Mouse (Mus musculus): ENCODE measurements at regions not wholly inside any gene's neighbourhood (a gene's known extent, or its start where the extent isn't known, plus 50 kb on each side); places are given as distances from the start of the nearest gene placed in this dataset.

DNA sequence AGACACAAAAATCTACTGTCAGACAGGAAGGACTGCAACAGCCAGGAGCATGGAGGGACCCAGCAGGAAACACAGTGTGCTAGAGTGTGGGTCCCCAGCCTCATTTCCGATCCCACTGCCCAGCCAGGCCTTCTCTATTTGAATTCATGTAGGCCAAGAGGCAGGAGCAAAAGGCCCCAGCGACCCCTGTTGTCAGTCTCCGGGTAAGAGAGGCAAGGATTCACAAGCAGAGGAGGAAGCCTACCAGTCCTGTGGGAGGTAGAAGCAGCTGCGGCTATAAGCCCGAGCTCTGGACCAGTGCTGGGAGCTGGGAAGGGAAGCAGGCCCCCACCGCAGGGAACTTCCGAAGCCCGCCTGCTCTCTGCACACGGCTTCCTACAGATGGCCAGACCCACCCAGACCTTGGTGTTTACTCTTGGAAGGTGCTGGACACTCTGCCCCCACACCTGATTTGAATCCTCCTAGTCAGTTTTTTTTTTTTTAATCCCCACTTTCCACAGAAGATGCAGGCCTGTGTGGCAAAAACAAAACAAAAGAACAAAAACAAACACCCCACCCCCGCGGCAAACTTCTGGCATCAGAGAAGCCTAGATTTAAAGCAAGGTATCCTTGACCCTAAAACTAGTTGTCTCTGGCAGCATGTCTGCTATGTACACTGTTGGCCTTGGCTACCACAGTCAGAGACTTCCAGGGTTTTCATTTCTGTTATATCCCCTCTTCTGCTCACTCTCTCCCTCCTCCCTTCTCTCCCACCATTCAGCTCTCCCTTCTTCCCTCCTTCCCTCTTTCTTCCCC, 420.6 kb upstream of the Trpc7 start:
- Histone ChIP-seq H3K4me1 (peaks cover 25% of the 10 kb centered on the region), H3K4me2 (no peak overlapping the region), H3K4me3 (replicated peaks) (no peak overlapping the region), H3K27me3 (replicated peaks) (no peaks in the 10 kb centered on the region), H3K36me3 (no peaks in the 10 kb centered on the region), H3K9me3 (replicated peaks) (no peaks in the 10 kb centered on the region), H3K27ac (replicated peaks) (no peak overlapping the region), H3K9ac (replicated peaks) (no peak overlapping the region)
- 33% methylated on average over 11 of the region's 11 CpGs for WGBS
- no peak for ATAC-seq (ENCODE audit: low FRiP score)

DNA sequence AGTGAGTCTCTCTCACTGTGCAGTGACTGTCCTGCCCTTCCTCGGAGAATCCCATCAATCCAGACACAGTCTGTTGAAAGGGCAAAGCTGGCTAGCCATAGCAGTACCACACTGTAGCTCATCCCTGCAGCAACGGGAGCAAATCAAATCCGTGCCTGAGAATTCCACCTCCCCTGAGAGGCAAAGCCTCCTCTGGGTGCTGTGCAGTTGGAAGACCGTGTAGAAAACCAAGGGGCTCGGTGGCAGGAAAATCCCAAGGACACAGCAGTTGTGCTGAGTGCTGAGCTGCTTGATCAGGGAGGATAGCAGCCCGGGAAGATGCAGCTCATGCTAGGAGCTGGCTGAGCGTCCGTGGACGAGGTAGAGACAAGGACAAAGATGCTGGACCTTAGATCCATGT, 418.7 kb upstream of the Trpc7 start:
- Histone ChIP-seq H3K27me3 (replicated peaks) (no peaks in the 10 kb centered on the region), H3K4me1 (peaks cover 23% of the 10 kb centered on the region), H3K4me2 (no peak overlapping the region), H3K9me3 (replicated peaks) (no peaks in the 10 kb centered on the region), H3K4me3 (replicated peaks) (no peak overlapping the region), H3K36me3 (no peaks in the 10 kb centered on the region), H3K9ac (replicated peaks) (no peak overlapping the region; the same call in 1 of the 2 replicates), H3K27ac (replicated peaks) (peak overlapping the region; percentile 30; the same call in 1 of the 2 replicates)
- WGBS, result 46% methylated on average over 9 of the region's 9 CpGs
- no peak for ATAC-seq (ENCODE audit: low FRiP score)

GRCm38 (mm10) chr13:57313731-57314130, 417.9 kb upstream of the Trpc7 start:
- Histone ChIP-seq H3K4me1 (peaks cover 15% of the 10 kb centered on the region; the same call in 1 of the 2 replicates), H3K27me3 (replicated peaks) (no peaks in the 10 kb centered on the region), H3K4me2 (no peak overlapping the region), H3K9me3 (replicated peaks) (no peaks in the 10 kb centered on the region), H3K27ac (replicated peaks) (no peak overlapping the region), H3K9ac (replicated peaks) (no peak overlapping the region), H3K36me3 (no peaks in the 10 kb centered on the region), H3K4me3 (replicated peaks) (no peak overlapping the region)
- 69% methylated on average over 2 of the region's 2 CpGs for WGBS
- no peak for ATAC-seq (ENCODE audit: low FRiP score)

GRCm38 (mm10) chr13:57311235-57311634, 415.4 kb upstream of the Trpc7 start:
- Histone ChIP-seq H3K27ac (replicated peaks) (no peak overlapping the region), H3K27me3 (replicated peaks) (no peaks in the 10 kb centered on the region), H3K9ac (replicated peaks) (no peak overlapping the region), H3K9me3 (replicated peaks) (no peaks in the 10 kb centered on the region), H3K4me1 (peaks cover 23% of the 10 kb centered on the region; the same call in 1 of the 2 replicates), H3K4me2 (no peak overlapping the region), H3K36me3 (no peaks in the 10 kb centered on the region), H3K4me3 (replicated peaks) (no peak overlapping the region)
- 67% methylated on average over 2 of the region's 2 CpGs for whole genome bisulfite sequencing
- ATAC-seq (ENCODE audit: low FRiP score), result no peak

- no peaks in the 10 kb centered on the region for H3K9me3 ChIP-seq (replicated peaks)
- ATAC-seq (ENCODE audit: low FRiP score), result no peak
Measured at GRCm38 (mm10) chr13:57309618-57310017, 413.8 kb upstream of the Trpc7 start.

DNA sequence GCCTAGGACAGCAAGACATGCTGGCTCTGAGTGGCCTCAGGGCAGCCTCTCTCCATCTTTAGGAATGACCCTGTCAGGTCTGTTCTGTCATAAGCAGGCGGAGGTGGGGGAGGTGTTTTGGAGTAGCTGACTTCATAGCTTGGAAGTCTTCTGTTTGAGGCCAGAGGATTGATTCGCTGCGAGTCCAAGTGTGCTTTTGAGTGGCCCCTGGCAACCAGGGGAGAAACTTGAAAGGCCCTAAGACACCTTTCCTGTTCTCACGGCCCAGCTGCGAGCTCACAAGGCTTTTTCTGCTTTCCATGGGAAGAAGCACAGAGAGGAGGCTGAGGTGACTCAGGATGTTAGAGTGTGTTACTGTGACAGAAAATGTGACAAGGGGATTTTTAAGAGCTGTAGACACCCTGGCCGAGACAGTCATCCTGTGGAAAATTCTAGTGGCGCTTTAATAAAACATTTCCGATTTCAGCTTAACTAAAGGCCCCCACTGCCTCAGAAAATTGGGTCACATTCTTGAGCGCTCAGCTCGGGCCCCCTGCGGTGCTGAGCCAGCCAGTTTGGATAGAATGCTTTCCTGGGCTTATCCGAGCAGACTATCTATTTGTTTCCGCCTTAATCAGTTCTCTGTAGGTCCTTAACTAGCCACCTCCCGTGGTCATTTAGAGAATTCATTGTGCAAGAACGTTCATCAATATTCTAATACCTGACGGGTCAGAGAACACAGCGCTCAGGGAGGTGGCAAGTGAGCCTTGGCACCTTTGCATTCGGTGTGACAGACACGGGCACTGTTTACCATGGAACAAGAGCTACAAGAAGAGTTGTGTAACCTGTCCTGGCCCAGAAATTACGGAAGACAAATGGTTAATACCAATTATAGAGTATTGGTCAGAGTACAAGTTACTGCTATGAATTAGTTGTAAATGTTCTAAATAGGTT, 412.4 kb upstream of the Trpc7 start:
- H3K36me3 ChIP-seq, result no peaks in the 10 kb centered on the region
- H3K4me2 ChIP-seq, result no peak overlapping the region
- H3K27me3 ChIP-seq (replicated peaks), result no peaks in the 10 kb centered on the region
- no peak for ATAC-seq (ENCODE audit: low FRiP score)
- H3K9me3 ChIP-seq (replicated peaks), result no peaks in the 10 kb centered on the region
- 0 out of 2 replicates have a peak overlapping the region, but pooled peaks have one; percentile 28 for H3K27ac ChIP-seq (replicated peaks)
- no peak overlapping the region for H3K4me3 ChIP-seq (replicated peaks)
- 31% methylated on average over 20 of the region's 20 CpGs for WGBS
- no peak overlapping the region; the same call in 1 of the 2 replicates for H3K9ac ChIP-seq (replicated peaks)
- H3K4me1 ChIP-seq, result peaks cover 10% of the 10 kb centered on the region; the same call in 1 of the 2 replicates

More at GRCm38 (mm10) chr13:57309618-57310017, 413.8 kb upstream of the Trpc7 start:
- Histone ChIP-seq H3K4me1 (peaks cover 15% of the 10 kb centered on the region; the same call in 1 of the 2 replicates), H3K4me3 (replicated peaks) (no peak overlapping the region), H3K4me2 (no peak overlapping the region), H3K27ac (replicated peaks) (no peak overlapping the region), H3K36me3 (no peaks in the 10 kb centered on the region), H3K27me3 (replicated peaks) (no peaks in the 10 kb centered on the region), H3K9ac (replicated peaks) (no peak overlapping the region)
- WGBS, result 91% methylated on average over 4 of the region's 4 CpGs

DNA sequence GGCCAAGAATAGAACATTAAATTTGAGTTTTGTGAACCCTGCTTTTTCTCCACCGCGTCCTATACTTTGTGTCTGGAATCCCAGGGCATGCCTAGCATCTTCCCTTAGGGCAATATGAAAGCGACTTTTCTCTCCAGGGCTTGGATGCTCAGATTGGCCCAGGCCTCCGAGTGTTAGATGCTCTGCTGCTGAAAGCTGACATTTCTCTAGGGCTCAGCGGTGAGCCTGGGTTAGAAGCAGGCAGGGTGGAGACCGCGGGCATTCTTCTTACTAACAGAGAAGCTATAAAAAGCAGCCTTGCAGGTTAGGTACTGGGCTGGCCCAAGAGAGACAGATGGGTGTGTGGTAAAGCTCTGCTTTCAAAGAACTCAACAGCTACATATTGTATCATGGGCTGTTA, 409.8 kb upstream of the Trpc7 start:
- no peaks in the 10 kb centered on the region for H3K27me3 ChIP-seq (replicated peaks)

GRCm38 (mm10) chr13:57303805-57304204, 408.0 kb upstream of the Trpc7 start:
- H3K27ac ChIP-seq (replicated peaks), result no peak overlapping the region
- WGBS, result 74% methylated on average over 2 of the region's 2 CpGs
- no peaks in the 10 kb centered on the region for H3K27me3 ChIP-seq (replicated peaks)
- peaks cover 10% of the 10 kb centered on the region; the same call in 1 of the 2 replicates for H3K4me1 ChIP-seq
- no peaks in the 10 kb centered on the region for H3K36me3 ChIP-seq
- H3K9ac ChIP-seq (replicated peaks), result no peak overlapping the region
- no peak for ATAC-seq (ENCODE audit: low FRiP score)
- H3K9me3 ChIP-seq (replicated peaks), result no peaks in the 10 kb centered on the region
- H3K4me2 ChIP-seq, result no peak overlapping the region
- H3K4me3 ChIP-seq (replicated peaks), result no peak overlapping the region

More for the DNA sequence above, 409.8 kb upstream of the Trpc7 start:
- Histone ChIP-seq H3K27ac (replicated peaks) (no peak overlapping the region), H3K36me3 (no peaks in the 10 kb centered on the region), H3K4me1 (peaks cover 10% of the 10 kb centered on the region; the same call in 1 of the 2 replicates), H3K9me3 (replicated peaks) (no peaks in the 10 kb centered on the region), H3K9ac (replicated peaks) (no peak overlapping the region), H3K4me2 (no peak overlapping the region), H3K4me3 (replicated peaks) (no peak overlapping the region)
- no peak for ATAC-seq (ENCODE audit: low FRiP score)
- WGBS, result 88% methylated on average over 7 of the region's 7 CpGs

DNA sequence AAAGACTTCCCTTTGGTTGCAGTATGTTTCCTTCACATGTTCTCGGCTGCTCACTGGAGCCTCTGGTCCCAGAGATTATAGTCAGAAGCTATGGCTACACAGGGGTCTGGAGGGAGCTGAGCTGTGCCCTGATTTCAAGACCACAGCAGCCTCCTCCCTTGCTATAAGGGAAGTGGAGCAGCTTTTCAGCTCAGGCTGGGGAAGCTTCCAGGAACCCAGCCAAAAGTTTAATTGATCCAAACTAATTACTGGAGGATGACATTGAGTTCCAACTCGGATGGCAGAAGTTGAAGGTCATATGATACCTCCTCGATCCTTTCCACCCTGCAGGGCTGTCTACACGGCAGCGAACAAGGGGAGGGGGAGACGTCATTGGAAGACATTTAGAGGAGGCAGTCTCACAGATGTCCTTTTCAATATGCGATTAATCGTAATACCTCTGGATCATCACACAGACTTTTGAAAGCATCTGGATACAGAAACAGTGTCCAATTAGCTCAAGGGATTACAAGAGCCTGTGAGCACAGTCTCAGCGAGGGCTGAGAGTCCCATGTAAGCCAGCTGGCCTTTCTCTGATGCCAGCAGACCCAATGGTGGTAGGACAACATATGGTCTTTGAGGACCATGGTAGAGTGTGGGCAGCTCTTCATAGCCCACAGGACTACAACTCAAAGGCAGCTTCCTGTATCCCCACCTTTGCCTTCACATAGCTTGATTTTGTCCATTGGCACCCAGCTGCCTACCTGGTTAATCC, 396.1 kb upstream of the Trpc7 start:
- no peak for ATAC-seq (ENCODE audit: low FRiP score)
- Histone ChIP-seq H3K4me2 (no peak overlapping the region), H3K9me3 (replicated peaks) (no peaks in the 10 kb centered on the region), H3K27me3 (replicated peaks) (no peaks in the 10 kb centered on the region), H3K27ac (replicated peaks) (no peak overlapping the region), H3K4me1 (no peaks in the 10 kb centered on the region), H3K4me3 (replicated peaks) (no peak overlapping the region), H3K36me3 (no peaks in the 10 kb centered on the region), H3K9ac (replicated peaks) (no peak overlapping the region)
- WGBS, result 65% methylated on average over 9 of the region's 9 CpGs

DNA sequence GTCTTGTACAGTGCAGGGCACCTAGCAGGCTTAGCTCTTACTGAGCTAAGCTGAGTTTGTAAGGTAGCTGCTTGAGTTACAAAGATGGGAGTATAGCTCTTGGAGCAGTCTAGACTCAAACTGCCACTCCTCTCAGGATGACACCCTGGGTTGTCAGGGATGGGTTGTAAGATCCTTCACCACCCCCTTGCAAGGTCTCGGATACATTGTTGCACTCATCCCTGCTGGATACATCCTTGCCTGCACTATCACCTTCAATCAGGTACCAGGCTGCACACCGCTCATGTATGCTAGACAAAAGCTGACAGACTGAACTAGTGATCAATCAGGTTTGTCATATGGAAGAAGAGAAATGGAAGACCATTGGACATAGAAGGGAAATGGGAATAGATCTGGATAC, 390.4 kb upstream of the Trpc7 start:
- Histone ChIP-seq H3K27me3 (replicated peaks) (no peaks in the 10 kb centered on the region), H3K27ac (replicated peaks) (no peak overlapping the region), H3K4me1 (peaks cover 11% of the 10 kb centered on the region), H3K4me3 (replicated peaks) (no peak overlapping the region), H3K4me2 (no peak overlapping the region), H3K9me3 (replicated peaks) (no peaks in the 10 kb centered on the region), H3K36me3 (no peaks in the 10 kb centered on the region), H3K9ac (replicated peaks) (no peak overlapping the region)
- WGBS, result 93% methylated on average over 2 of the region's 2 CpGs
- ATAC-seq (ENCODE audit: low FRiP score), result no peak

DNA sequence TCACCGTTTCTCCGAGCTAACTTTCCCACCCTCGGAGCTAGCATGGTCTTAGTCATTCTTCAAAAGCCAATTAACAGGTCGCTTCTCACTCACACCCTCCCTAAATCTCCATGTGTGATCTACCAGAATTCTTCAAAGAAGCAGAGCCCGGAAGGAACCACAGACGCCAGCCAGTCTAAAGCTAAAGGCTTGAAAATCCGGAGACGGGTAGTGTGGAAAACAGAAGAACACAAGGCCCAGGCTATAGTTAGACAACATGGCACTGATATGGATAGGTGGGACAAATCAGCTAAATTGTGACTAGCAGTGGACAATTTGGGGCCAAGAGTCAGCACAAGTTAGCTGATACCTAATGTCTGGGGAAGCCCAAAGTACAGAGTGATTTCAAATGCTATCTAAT, 387.0 kb upstream of the Trpc7 start:
- ATAC-seq (ENCODE audit: low FRiP score), result no peak
- no peak overlapping the region for H3K9ac ChIP-seq (replicated peaks)
- H3K9me3 ChIP-seq (replicated peaks), result no peaks in the 10 kb centered on the region
- peaks cover 11% of the 10 kb centered on the region for H3K4me1 ChIP-seq
- H3K27me3 ChIP-seq (replicated peaks), result no peaks in the 10 kb centered on the region
- 70% methylated on average over 8 of the region's 8 CpGs for WGBS
- no peak overlapping the region for H3K27ac ChIP-seq (replicated peaks)
- H3K4me2 ChIP-seq, result no peak overlapping the region
- H3K36me3 ChIP-seq, result no peaks in the 10 kb centered on the region
- H3K4me3 ChIP-seq (replicated peaks), result no peak overlapping the region
